Mouse (Mus musculus) embryonic facial prominence, embryonic 15.5 days (tissue): ENCODE data around the gene Hoxd9. TPM values are rescaled to one million over a fixed set of nuclear protein-coding genes. Genes with fewer than 3 reads are reported as not detected.

ENCODE experiments used
- ATAC-seq: fragments of 200-750 bp; cut with Nextera tagmentation; 2 replicates; pipeline ENCODE4 v1.8.0; 2017; ENCODE audit warnings: low read depth, moderate TSS enrichment; ENCODE audit not compliant: insufficient number of reproducible peaks, low FRiP score, low TSS enrichment
- H3K27ac ChIP-seq: fragments of 300-500 bp; sonication (generic); replicated peaks from 2 replicates; pipeline ENCODE4 v1.5.1; 2015; ENCODE audit warnings: mild to moderate bottlenecking, inconsistent platforms
- H3K27me3 ChIP-seq: fragments of 300-500 bp; sonication (generic); 2 replicates; pipeline ENCODE4 v1.6.1; 2015; ENCODE audit warnings: inconsistent platforms
- H3K36me3 ChIP-seq: fragments of 300-500 bp; sonication (generic); 2 replicates; pipeline ENCODE4 v1.6.1; 2015; ENCODE audit warnings: mild to moderate bottlenecking, inconsistent platforms
- H3K4me1 ChIP-seq: fragments of 300-500 bp; sonication (generic); 2 replicates; pipeline ENCODE4 v1.6.1; 2015; ENCODE audit warnings: inconsistent platforms
- H3K4me2 ChIP-seq: fragments of 300-500 bp; sonication (generic); replicated peaks from 2 replicates; pipeline ENCODE4 v1.6.1; 2015; ENCODE audit warnings: mild to moderate bottlenecking, inconsistent platforms
- H3K4me3 ChIP-seq: fragments of 300-500 bp; sonication (generic); replicated peaks from 2 replicates; pipeline ENCODE4 v1.5.1; 2015; ENCODE audit warnings: mild to moderate bottlenecking, inconsistent platforms
- H3K9ac ChIP-seq: fragments of 300-500 bp; sonication (generic); 2 replicates; pipeline ENCODE4 v1.6.1; 2015; ENCODE audit warnings: inconsistent platforms
- H3K9me3 ChIP-seq: fragments of 300-500 bp; sonication (generic); replicated peaks from 2 replicates; pipeline ENCODE4 v1.6.1; 2016; ENCODE audit warnings: inconsistent platforms
- WGBS: fragments of 180-500 bp; shearing (Covaris S2); methylation state at CpG from one replicate; pipeline ENCODE4 v1.1.7; 2015; 5-methylcytosine and 5-hydroxymethylcytosine counted together
- polyA plus RNA-seq: library from polyadenylated mRNA; unstranded; fragments of >200 nt; fragmentation: Nextera tagmentation; extraction: Ambion mirVana; gene quantifications from 2 replicates; pipeline ENCODE4 v1.2.1, GENCODE M21; 2015

Gene Hoxd9
- polyA plus RNA-seq, 1 experiment from 2014 or later, result 2.8 TPM

DNA sequence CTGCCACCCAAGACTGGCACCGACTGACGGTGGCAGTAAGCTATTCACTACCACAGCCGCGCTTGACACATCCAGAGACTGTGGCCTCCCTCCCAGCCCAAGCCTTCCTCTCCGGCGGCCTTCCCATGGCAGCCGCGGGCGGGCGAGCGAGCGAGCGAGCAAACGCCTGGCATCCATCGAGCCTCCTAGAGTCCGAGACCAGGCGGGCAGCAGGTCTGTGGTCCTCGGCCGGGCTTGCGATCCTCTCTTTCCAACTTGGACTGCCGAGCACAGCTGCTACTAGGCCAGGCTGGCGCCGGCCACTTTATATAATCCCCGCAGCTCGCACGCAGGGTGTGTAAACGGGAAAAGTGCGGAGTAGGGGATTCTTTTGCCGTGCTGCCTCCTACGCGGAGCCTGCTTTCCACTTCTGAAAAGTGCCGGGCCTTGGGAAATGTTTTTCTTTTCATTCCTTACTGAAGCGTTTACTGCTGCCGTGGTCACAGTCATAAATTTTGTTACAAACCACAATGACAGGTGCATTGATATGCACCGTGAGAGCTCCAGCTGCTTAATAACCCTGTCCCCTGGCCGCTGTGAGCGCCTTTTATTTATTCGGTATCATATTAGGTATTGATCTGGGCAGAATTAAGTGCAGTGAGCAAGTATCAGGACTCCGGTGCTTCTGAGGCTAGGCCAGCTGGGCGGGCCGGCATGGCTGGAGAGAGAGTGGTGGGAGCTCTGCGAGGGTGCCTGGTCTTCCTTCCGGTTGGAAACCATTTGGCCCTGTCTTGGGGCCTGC, 43.0 kb downstream of the Hoxd9 start:
- no peak for ATAC-seq
- Histone ChIP-seq H3K36me3 (no peaks in the 10 kb centered on the region), H3K9ac (no peak overlapping the region), H3K4me1 (peaks cover 24% of the 10 kb centered on the region), H3K4me3 (0 out of 2 replicates have a peak overlapping the region, but pooled peaks have one; percentile 11), H3K27ac (no peak overlapping the region), H3K9me3 (no peaks in the 10 kb centered on the region), H3K27me3 (peaks cover 97% of the 10 kb centered on the region), H3K4me2 (0 out of 2 replicates have a peak overlapping the region, but pooled peaks have one; percentile 32)
- 4% methylated on average over 43 of the region's 43 CpGs for WGBS

DNA sequence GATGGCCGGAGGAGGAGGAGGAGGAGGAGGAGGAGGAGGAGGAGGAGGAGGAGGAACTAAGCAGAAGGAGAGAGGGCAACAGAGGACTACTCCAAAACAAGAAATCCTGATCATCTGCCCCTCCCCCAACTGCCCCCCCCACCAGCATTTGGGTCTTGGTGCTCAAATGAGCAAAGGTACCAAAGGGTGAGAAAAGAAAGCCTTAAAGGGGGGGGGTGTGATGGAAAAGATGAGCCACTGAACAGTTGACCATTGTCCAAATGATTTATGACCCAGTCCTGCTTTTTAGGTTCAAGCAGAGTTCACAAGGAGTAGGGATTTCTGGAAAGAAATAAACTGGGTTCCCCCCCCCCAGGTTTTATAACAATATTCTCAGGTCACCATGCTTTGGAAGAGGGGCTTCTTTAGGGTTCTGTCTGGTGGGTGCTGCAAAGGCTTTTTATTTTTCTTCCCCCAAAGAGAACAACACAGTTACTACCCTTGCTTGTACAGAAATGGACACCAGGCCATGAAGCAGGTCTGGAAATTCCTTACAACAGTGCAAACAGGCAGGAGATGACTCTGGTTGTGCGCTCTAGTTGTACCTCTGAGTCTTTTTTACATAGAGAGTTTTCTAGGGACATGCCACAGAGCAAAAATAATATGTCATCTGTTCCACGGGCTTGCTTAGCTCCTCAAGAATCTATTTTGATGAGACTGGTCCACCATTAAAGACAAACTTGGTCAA, 43.9 kb downstream of the Hoxd9 start:
- 37% methylated on average over 2 of the region's 3 CpGs for WGBS
- no peak for ATAC-seq
- H3K4me1 ChIP-seq, result peaks cover 18% of the 10 kb centered on the region

DNA sequence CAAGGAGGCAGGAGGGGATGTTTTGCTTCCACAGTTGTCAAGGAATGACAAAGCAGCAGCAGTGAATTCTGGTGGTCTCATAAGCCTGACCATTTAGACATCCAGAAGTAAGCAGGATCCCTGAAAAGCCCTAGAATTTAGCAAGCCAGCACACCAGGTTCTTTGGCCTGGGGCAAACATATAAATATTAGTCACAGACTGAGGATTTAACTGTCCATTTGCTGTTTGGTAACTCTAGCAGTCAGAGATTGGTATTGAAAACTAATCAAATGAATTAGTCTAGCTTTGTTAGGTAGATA, 44.4 kb downstream of the Hoxd9 start:
- Histone ChIP-seq H3K4me3 (no peak overlapping the region), H3K27ac (no peak overlapping the region), H3K9me3 (no peaks in the 10 kb centered on the region), H3K4me1 (peaks cover 23% of the 10 kb centered on the region), H3K9ac (no peak overlapping the region), H3K4me2 (no peak overlapping the region), H3K36me3 (no peaks in the 10 kb centered on the region), H3K27me3 (peaks cover 97% of the 10 kb centered on the region)
- ATAC-seq, result no peak

More for the DNA sequence above, 43.9 kb downstream of the Hoxd9 start:
- no peak overlapping the region for H3K27ac ChIP-seq
- H3K4me3 ChIP-seq, result no peak overlapping the region
- peaks cover 97% of the 10 kb centered on the region for H3K27me3 ChIP-seq
- no peaks in the 10 kb centered on the region for H3K9me3 ChIP-seq
- H3K36me3 ChIP-seq, result no peaks in the 10 kb centered on the region
- H3K4me2 ChIP-seq, result no peak overlapping the region
- no peak overlapping the region for H3K9ac ChIP-seq

DNA sequence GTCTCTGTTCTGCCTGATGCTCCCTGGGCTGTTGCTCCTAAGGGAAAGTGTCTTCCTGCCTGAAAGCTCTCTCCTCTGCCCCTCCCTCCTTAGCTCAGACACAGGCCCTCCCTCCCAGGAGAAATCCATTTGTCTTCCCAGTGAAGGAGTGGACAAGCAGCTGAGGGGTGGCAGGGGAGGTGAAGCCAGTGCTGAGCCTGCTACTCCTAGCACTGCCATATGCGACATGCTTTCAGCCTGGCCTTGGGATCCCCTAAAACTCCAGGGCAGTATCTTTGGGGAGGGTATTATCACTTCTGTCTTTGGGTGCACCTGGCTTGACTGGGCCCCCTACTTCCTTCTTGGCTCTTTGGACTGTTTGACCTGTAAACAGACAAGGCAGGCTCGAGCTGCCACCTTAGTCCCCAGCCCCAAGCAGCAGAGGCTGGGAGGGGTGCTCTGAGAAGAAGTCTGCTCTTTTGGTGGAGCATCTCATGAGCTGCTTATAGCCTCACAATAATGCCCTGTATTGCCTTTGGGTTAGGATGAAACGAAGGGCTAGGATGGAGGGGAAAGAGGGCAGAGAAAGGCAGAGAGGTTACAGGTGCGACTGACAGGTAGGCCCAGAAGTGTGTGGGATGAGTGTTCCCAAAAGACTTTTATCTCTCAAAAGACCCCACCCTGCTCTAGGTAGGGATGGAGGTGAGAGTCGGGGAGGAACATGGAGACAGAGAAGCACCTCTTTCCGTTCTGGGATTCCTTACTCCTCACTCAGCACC, 48.2 kb downstream of the Hoxd9 start:
- Histone ChIP-seq H3K9ac (no peak overlapping the region), H3K4me2 (no peak overlapping the region), H3K9me3 (no peaks in the 10 kb centered on the region), H3K4me3 (0 out of 2 replicates have a peak overlapping the region, but pooled peaks have one; percentile 19), H3K27ac (no peak overlapping the region), H3K36me3 (no peaks in the 10 kb centered on the region), H3K4me1 (peaks cover 21% of the 10 kb centered on the region), H3K27me3 (peaks cover 96% of the 10 kb centered on the region)
- ATAC-seq, result no peak
- WGBS, result 9% methylated on average over 6 of the region's 6 CpGs

DNA sequence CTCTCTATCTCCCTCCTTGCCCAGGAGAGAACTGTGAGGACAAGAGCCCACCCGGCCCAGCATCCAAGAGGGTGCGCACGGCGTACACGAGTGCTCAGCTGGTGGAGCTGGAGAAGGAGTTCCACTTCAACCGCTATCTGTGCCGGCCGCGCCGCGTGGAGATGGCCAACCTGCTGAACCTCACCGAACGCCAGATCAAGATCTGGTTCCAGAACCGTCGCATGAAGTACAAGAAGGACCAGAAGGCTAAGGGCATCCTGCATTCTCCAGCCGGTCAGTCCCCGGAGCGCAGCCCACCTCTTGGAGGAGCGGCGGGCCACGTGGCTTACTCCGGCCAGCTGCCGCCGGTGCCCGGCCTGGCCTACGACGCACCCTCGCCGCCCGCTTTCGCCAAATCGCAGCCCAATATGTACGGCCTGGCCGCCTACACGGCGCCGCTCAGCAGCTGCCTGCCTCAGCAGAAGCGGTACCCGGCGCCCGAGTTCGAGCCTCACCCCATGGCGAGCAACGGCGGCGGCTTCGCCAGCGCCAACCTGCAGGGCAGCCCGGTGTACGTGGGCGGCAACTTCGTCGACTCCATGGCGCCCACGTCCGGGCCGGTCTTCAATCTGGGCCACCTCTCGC, 48.9 kb downstream of the Hoxd9 start:
- Histone ChIP-seq H3K9ac (no peak overlapping the region), H3K4me3 (peak overlapping the region; percentile 19), H3K9me3 (no peaks in the 10 kb centered on the region), H3K36me3 (no peaks in the 10 kb centered on the region), H3K4me1 (peaks cover 21% of the 10 kb centered on the region), H3K27me3 (peaks cover 97% of the 10 kb centered on the region), H3K4me2 (no peak overlapping the region; the same call in 1 of the 2 replicates), H3K27ac (no peak overlapping the region)
- 6% methylated on average over 58 of the region's 58 CpGs for WGBS
- no peak for ATAC-seq

DNA sequence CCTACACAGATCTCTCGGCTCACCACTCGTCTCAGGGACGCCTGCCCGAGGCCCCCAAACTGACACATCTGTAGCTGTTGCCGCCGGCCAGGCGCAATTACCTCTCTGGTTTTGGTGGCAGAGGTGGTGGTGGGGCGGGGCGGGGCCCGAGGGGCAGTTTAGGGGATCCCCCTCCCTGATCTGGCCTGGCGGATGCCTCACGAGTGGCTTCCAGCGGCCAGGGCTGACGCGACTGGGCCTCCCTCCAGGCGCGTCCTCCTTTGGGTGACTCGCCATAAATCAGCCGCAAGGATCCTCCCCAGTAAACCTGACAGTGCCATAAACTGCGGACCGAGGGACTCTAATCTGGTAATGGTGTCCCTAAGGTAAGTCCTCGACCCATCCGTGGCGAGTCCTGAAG, 49.5 kb downstream of the Hoxd9 start:
- Histone ChIP-seq H3K27ac (no peak overlapping the region), H3K27me3 (peaks cover 97% of the 10 kb centered on the region), H3K4me2 (no peak overlapping the region; the same call in 1 of the 2 replicates), H3K4me1 (peaks cover 21% of the 10 kb centered on the region), H3K36me3 (no peaks in the 10 kb centered on the region), H3K9ac (no peak overlapping the region), H3K9me3 (no peaks in the 10 kb centered on the region), H3K4me3 (0 out of 2 replicates have a peak overlapping the region, but pooled peaks have one; percentile 19)
- ATAC-seq, result no peak
- 12% methylated on average over 24 of the region's 24 CpGs for whole genome bisulfite sequencing

GRCm38 (mm10) chr2:74747661-74748141, 50.2 kb downstream of the Hoxd9 start:
- peaks cover 97% of the 10 kb centered on the region for H3K27me3 ChIP-seq
- peaks cover 24% of the 10 kb centered on the region for H3K4me1 ChIP-seq
- ATAC-seq, result no peak
- no peaks in the 10 kb centered on the region for H3K36me3 ChIP-seq
- no peak overlapping the region for H3K4me3 ChIP-seq
- H3K4me2 ChIP-seq, result no peak overlapping the region
- no peak overlapping the region for H3K9ac ChIP-seq
- 13% methylated on average over 11 of the region's 11 CpGs for WGBS
- no peaks in the 10 kb centered on the region for H3K9me3 ChIP-seq
- no peak overlapping the region for H3K27ac ChIP-seq

DNA sequence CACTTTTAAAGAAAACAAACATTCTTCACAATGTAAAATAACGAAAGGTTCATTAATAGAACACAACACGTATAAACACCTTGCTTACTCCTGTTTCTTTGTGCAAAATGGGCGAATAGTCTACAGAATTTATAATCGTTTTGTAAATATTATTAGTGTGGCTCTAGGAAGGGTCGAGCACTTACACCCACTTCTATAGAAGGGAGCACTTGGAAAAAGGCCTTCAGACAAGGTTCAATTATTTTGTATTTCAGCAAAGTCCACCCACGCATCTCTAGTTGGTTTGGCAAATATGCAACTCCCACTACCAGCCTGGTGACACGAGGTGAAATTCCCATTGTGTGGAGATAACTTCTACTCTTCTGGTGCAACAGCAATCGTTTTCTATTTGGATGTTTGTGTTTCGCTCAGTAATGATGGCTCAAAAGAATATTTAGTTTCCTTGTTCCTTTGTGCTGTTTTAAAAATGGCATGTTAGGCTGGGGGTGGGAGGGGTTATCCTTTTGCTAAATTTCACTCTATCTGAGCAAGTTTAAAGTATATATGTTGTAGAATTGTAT, 51.0 kb downstream of the Hoxd9 start:
- WGBS, result 12% methylated on average over 9 of the region's 9 CpGs
- H3K4me2 ChIP-seq, result no peak overlapping the region
- no peak for ATAC-seq

GRCm38 (mm10) chr2:74749337-74750121, 52.0 kb downstream of the Hoxd9 start:
- Histone ChIP-seq H3K9ac (no peak overlapping the region), H3K4me1 (peaks cover 31% of the 10 kb centered on the region), H3K4me3 (peak overlapping the region; percentile 31), H3K4me2 (peak overlapping the region; percentile 45), H3K36me3 (no peaks in the 10 kb centered on the region), H3K27me3 (peaks cover 99% of the 10 kb centered on the region), H3K9me3 (no peaks in the 10 kb centered on the region), H3K27ac (no peak overlapping the region)
- under 1% methylated on average over 47 of the region's 47 CpGs for WGBS
- ATAC-seq, result no peak; the same call in 1 of the 2 replicates

More for the DNA sequence above, 51.0 kb downstream of the Hoxd9 start:
- peaks cover 99% of the 10 kb centered on the region for H3K27me3 ChIP-seq
- peaks cover 31% of the 10 kb centered on the region for H3K4me1 ChIP-seq
- no peak overlapping the region for H3K27ac ChIP-seq
- no peak overlapping the region for H3K9ac ChIP-seq
- H3K9me3 ChIP-seq, result no peaks in the 10 kb centered on the region
- H3K4me3 ChIP-seq, result no peak overlapping the region
- H3K36me3 ChIP-seq, result no peaks in the 10 kb centered on the region
